In the genomic region with DNA sequence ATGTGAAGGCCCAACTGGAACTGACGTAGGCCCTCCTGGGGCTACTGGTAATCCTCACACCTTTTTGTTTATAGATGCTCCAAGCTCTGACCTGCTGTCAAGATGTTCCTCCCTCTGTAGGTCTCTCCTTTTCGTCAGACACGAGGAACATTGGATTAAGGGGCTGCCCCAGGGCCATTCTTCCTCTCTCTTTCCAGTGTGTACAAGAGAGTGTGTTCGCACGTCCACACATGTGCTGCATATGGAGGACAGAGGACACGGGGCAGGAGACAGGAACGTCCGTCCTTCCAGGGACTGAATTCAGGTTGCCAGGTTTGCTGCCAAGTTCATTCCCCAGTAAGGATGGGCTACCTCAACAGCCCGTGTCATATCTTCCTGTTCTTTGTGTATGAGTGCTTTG, we compare ENCODE assay signal across 20 mouse cellular contexts. TPM values are rescaled to one million over a fixed set of nuclear protein-coding genes. Genes with fewer than 3 reads are reported as not detected.
DNase-seq lines count a peak whose midpoint lies in the region; ATAC-seq and TF ChIP-seq lines count a peak whose summit lies in the region.
"Had no signal": no experiment of that assay in that cellular context is flagged by ENCODE, and none has a peak within 500 bp of the region (broad histone marks: within the 10 kb centered on the region; RNA-seq: fewer than 3 reads in every experiment).

No protein-coding gene starts in this region.

- no peaks in the 10 kb centered on the region for H3K9me3 ChIP-seq in hindbrain, embryonic 10.5 days
- H3K9me3 ChIP-seq in hindbrain, embryonic 12.5 days (replicated peaks) = no peaks in the 10 kb centered on the region
- no peaks in the 10 kb centered on the region for H3K9me3 ChIP-seq in lung, embryonic 14.5 days (ENCODE audit: low read depth, low read length)
- no peaks in the 10 kb centered on the region for H3K9me3 ChIP-seq in lung, postnatal 0 days (ENCODE audit: low read length)
- H3K9me3 ChIP-seq: heart, embryonic 13.5 days; kidney, embryonic 15.5 days; limb, embryonic 10.5 days; limb, embryonic 15.5 days; liver, embryonic 13.5 days; megakaryocyte, embryonic 14.5 days; midbrain, embryonic 12.5 days; neural tube, embryonic 12.5 days had no signal

- H3K4me1 ChIP-seq in hindbrain, embryonic 10.5 days (replicated peaks) = peaks cover 23% of the 10 kb centered on the region
- H3K4me1 ChIP-seq in hindbrain, embryonic 12.5 days = peaks cover 18% of the 10 kb centered on the region
- 0 out of 2 replicates have a peak, but pooled peaks cover 4% of the 10 kb centered on the region for H3K4me1 ChIP-seq in lung, embryonic 14.5 days (ENCODE audit: insufficient read depth)
- H3K4me1 ChIP-seq in lung, postnatal 0 days (ENCODE audit: insufficient read depth, low read depth, low read length) = no peaks in the 10 kb centered on the region
- H3K4me1 ChIP-seq: heart, embryonic 13.5 days had no signal

- TF ChIP-seq CTCF in lung, embryonic 14.5 days (IDR thresholded peaks at IDR 0.05; ENCODE audit: low read depth) = no peak
- TF ChIP-seq CTCF in lung, postnatal 0 days (IDR thresholded peaks at IDR 0.05) = no peak

- TF ChIP-seq EP300 in lung, postnatal 0 days (IDR thresholded peaks at IDR 0.05) = no peak

- ATAC-seq in hindbrain, embryonic 12.5 days (ENCODE audit: low FRiP score) = no peak
- 0 out of 2 replicates have a peak, but pooled peaks have one; percentile 18 for ATAC-seq in lung, embryonic 14.5 days (ENCODE audit: insufficient read depth)
- no peak for ATAC-seq in lung, postnatal 0 days
- ATAC-seq in megakaryocyte, adult 5-6 weeks (ENCODE audit: poor library complexity, severe bottlenecking) = no peak
- ATAC-seq: forebrain, embryonic 16.5 days had no signal

- no peaks in the 10 kb centered on the region for H3K36me3 ChIP-seq in hindbrain, embryonic 10.5 days
- no peaks in the 10 kb centered on the region for H3K36me3 ChIP-seq in hindbrain, embryonic 12.5 days
- H3K36me3 ChIP-seq in lung, embryonic 14.5 days (ENCODE audit: insufficient read depth) = no peaks in the 10 kb centered on the region
- H3K36me3 ChIP-seq in lung, postnatal 0 days (ENCODE audit: insufficient read depth, low read length) = no peaks in the 10 kb centered on the region
- H3K36me3 ChIP-seq: heart, embryonic 13.5 days; kidney, embryonic 15.5 days; limb, embryonic 10.5 days; limb, embryonic 15.5 days; liver, embryonic 13.5 days; midbrain, embryonic 12.5 days; neural tube, embryonic 12.5 days had no signal

- peaks cover 7% of the 10 kb centered on the region; the same call in 1 of the 2 replicates for H3K27me3 ChIP-seq in hindbrain, embryonic 10.5 days (ENCODE audit: insufficient read depth, poor library complexity, severe bottlenecking)
- 0 out of 2 replicates have a peak, but pooled peaks cover 4% of the 10 kb centered on the region for H3K27me3 ChIP-seq in hindbrain, embryonic 12.5 days
- H3K27me3 ChIP-seq in lung, embryonic 14.5 days (ENCODE audit: insufficient read depth, low read length) = 0 out of 2 replicates have a peak, but pooled peaks cover 2% of the 10 kb centered on the region
- H3K27me3 ChIP-seq in lung, postnatal 0 days (replicated peaks; ENCODE audit: insufficient read depth, low read length) = 0 out of 2 replicates have a peak, but pooled peaks cover 4% of the 10 kb centered on the region
- H3K27me3 ChIP-seq: limb, embryonic 15.5 days; liver, embryonic 13.5 days; neural tube, embryonic 12.5 days had no signal

- H3K27ac ChIP-seq in hindbrain, embryonic 10.5 days = 0 out of 2 replicates have a peak overlapping the region, but pooled peaks have one; percentile 14
- no peak overlapping the region for H3K27ac ChIP-seq in hindbrain, embryonic 12.5 days
- H3K27ac ChIP-seq in lung, embryonic 14.5 days (ENCODE audit: low read depth) = no peak overlapping the region
- no peak overlapping the region for H3K27ac ChIP-seq in lung, postnatal 0 days (ENCODE audit: low read length)
- H3K27ac ChIP-seq: gastrocnemius, adult 2 months; heart, adult 2 months; heart, embryonic 13.5 days; kidney, embryonic 15.5 days; limb, embryonic 10.5 days; limb, embryonic 15.5 days; liver, embryonic 13.5 days; midbrain, embryonic 12.5 days; neural tube, embryonic 12.5 days had no signal

- no peak overlapping the region for H3K4me2 ChIP-seq in hindbrain, embryonic 12.5 days (replicated peaks)
- no peak overlapping the region for H3K4me2 ChIP-seq in lung, embryonic 14.5 days
- H3K4me2 ChIP-seq in lung, postnatal 0 days (replicated peaks; ENCODE audit: low read depth, low read length) = no peak overlapping the region
- H3K4me2 ChIP-seq: heart, embryonic 13.5 days; kidney, embryonic 15.5 days; limb, embryonic 15.5 days; liver, embryonic 13.5 days; midbrain, embryonic 12.5 days; neural tube, embryonic 12.5 days had no signal

- H3K4me3 ChIP-seq in hindbrain, embryonic 10.5 days = no peak overlapping the region
- H3K4me3 ChIP-seq in hindbrain, embryonic 12.5 days = no peak overlapping the region
- H3K4me3 ChIP-seq in lung, embryonic 14.5 days (ENCODE audit: low read depth, low read length) = no peak overlapping the region
- no peak overlapping the region for H3K4me3 ChIP-seq in lung, postnatal 0 days (ENCODE audit: low read depth, low read length)
- H3K4me3 ChIP-seq: erythroblast, embryonic 14.5 days; gastrocnemius, adult 2 months; heart, adult 2 months; heart, embryonic 13.5 days; kidney, embryonic 15.5 days; limb, embryonic 10.5 days; limb, embryonic 15.5 days; liver, embryonic 13.5 days; megakaryocyte, embryonic 14.5 days; midbrain, embryonic 12.5 days; myocyte; neural tube, embryonic 12.5 days had no signal

- WGBS in hindbrain, embryonic 10.5 days = 81% methylated on average over 9 of the region's 9 CpGs
- 78% methylated on average over 9 of the region's 9 CpGs for WGBS in hindbrain, embryonic 12.5 days
- 64% methylated on average over 9 of the region's 9 CpGs for WGBS in lung, embryonic 14.5 days
- WGBS in lung, postnatal 0 days = 65% methylated on average over 9 of the region's 9 CpGs

- no peak overlapping the region for H3K9ac ChIP-seq in hindbrain, embryonic 12.5 days
- no peak overlapping the region for H3K9ac ChIP-seq in lung, embryonic 14.5 days
- H3K9ac ChIP-seq in lung, postnatal 0 days (replicated peaks; ENCODE audit: low read depth) = no peak overlapping the region
- H3K9ac ChIP-seq: heart, embryonic 13.5 days; limb, embryonic 15.5 days; liver, embryonic 13.5 days; midbrain, embryonic 12.5 days; neural tube, embryonic 12.5 days had no signal

- DNase-seq in hindbrain, embryonic 10.5 days (ENCODE audit: low spot score) = no peak
- no peak for DNase-seq in lung, embryonic 14.5 days
- no peak for DNase-seq in lung, postnatal 0 days (ENCODE audit: low spot score)
- peak; percentile 63 for DNase-seq in cerebellum, adult 9-10 months
- DNase-seq in embryo, embryonic 10.5 days (ENCODE audit: low spot score) = no peak

RNA-seq across cellular contexts. Expression of gene Rab4a, which starts 16.3 kb away (rescaled TPM):
- 66.4 and 76.6 TPM in 2 replicates for polyA plus RNA-seq in hindbrain, embryonic 10.5 days (2016; fragmentation: Nextera tagmentation; extraction: Ambion mirVana)
- 61.0 and 61.2 TPM in 2 replicates for polyA plus RNA-seq in hindbrain, embryonic 12.5 days (2016; fragmentation: Nextera tagmentation; extraction: Ambion mirVana)
- 30.1 and 32.1 TPM in 2 replicates for polyA plus RNA-seq in lung, embryonic 14.5 days (2014; fragmentation: Nextera tagmentation; extraction: Ambion mirVana)
- 27.9 and 32.1 TPM in 2 replicates for polyA plus RNA-seq in lung, postnatal 0 days (2015; fragmentation: Nextera tagmentation; extraction: Ambion mirVana)
- total RNA-seq in megakaryocyte, adult 5-6 weeks (2015) = 1.2 and 2.1 TPM in 2 replicates
- total RNA-seq in megakaryocyte, adult 5-6 weeks (2017) = 0.26 and 1.1 TPM in 2 replicates
